Mouse (Mus musculus): ENCODE results near the gene Slc6a13. TPM values are rescaled to one million over a fixed set of nuclear protein-coding genes. Genes with fewer than 3 reads are reported as not detected.

Slc6a13 gene
- polyA plus RNA-seq, 1 experiment from 2014 or later = 20.3 TPM

GRCm38 (mm10) chr6:121378256-121378655, 78.2 kb downstream of the Slc6a13 start:
- DNase-seq (ENCODE audit: low spot score) = no peak
- Histone ChIP-seq H3K9me3 (replicated peaks; ENCODE audit: control insufficient read depth, low read length) (no peaks in the 10 kb centered on the region), H3K36me3 (ENCODE audit: control insufficient read depth, insufficient read depth, low read length) (no peaks in the 10 kb centered on the region), H3K4me3 (ENCODE audit: low read depth, low read length) (no peak overlapping the region), H3K4me1 (ENCODE audit: control insufficient read depth, insufficient read depth, low read length) (no peaks in the 10 kb centered on the region), H3K9ac (ENCODE audit: low read length) (no peak overlapping the region), H3K27me3 (replicated peaks; ENCODE audit: control insufficient read depth, insufficient read depth, low read length) (no peaks in the 10 kb centered on the region), H3K27ac (ENCODE audit: low read depth, low read length) (no peak overlapping the region), H3K4me2 (ENCODE audit: low read length) (no peak overlapping the region)
- WGBS = 56% methylated on average over 4 of the region's 4 CpGs
- ATAC-seq = no peak

GRCm38 (mm10) chr6:121380576-121380975, 80.5 kb downstream of the Slc6a13 start:
- no peak for DNase-seq (ENCODE audit: low spot score)

GRCm38 (mm10) chr6:121382071-121382470, 82.0 kb downstream of the Slc6a13 start:
- Histone ChIP-seq H3K27ac (ENCODE audit: low read depth, low read length) (no peak overlapping the region), H3K4me2 (ENCODE audit: low read length) (no peak overlapping the region), H3K36me3 (ENCODE audit: control insufficient read depth, insufficient read depth, low read length) (no peaks in the 10 kb centered on the region), H3K4me3 (ENCODE audit: low read depth, low read length) (no peak overlapping the region), H3K27me3 (replicated peaks; ENCODE audit: control insufficient read depth, insufficient read depth, low read length) (no peaks in the 10 kb centered on the region), H3K9me3 (replicated peaks; ENCODE audit: control insufficient read depth, low read length) (no peaks in the 10 kb centered on the region), H3K4me1 (ENCODE audit: control insufficient read depth, insufficient read depth, low read length) (no peaks in the 10 kb centered on the region), H3K9ac (ENCODE audit: low read length) (no peak overlapping the region)
- no peak for ATAC-seq
- no peak for DNase-seq (ENCODE audit: low spot score)
- 37% methylated on average over 10 of the region's 10 CpGs for WGBS

More at GRCm38 (mm10) chr6:121380576-121380975, 80.5 kb downstream of the Slc6a13 start:
- H3K4me1 ChIP-seq (ENCODE audit: control insufficient read depth, insufficient read depth, low read length) = no peaks in the 10 kb centered on the region
- no peak for ATAC-seq
- no peaks in the 10 kb centered on the region for H3K27me3 ChIP-seq (replicated peaks; ENCODE audit: control insufficient read depth, insufficient read depth, low read length)
- no peaks in the 10 kb centered on the region for H3K9me3 ChIP-seq (replicated peaks; ENCODE audit: control insufficient read depth, low read length)
- no peak overlapping the region for H3K4me3 ChIP-seq (ENCODE audit: low read depth, low read length)
- no peak overlapping the region for H3K27ac ChIP-seq (ENCODE audit: low read depth, low read length)
- H3K36me3 ChIP-seq (ENCODE audit: control insufficient read depth, insufficient read depth, low read length) = no peaks in the 10 kb centered on the region
- H3K4me2 ChIP-seq (ENCODE audit: low read length) = no peak overlapping the region
- no peak overlapping the region for H3K9ac ChIP-seq (ENCODE audit: low read length)
- WGBS = 87% methylated on average over 8 of the region's 8 CpGs

GRCm38 (mm10) chr6:121385397-121385796, 85.4 kb downstream of the Slc6a13 start:
- ATAC-seq (no peak), DNase-seq (ENCODE audit: low spot score) (no peak)
- no peaks in the 10 kb centered on the region for H3K4me1 ChIP-seq (ENCODE audit: control insufficient read depth, insufficient read depth, low read length)
- H3K4me2 ChIP-seq (ENCODE audit: low read length) = no peak overlapping the region
- no peak overlapping the region for H3K9ac ChIP-seq (ENCODE audit: low read length)
- no peaks in the 10 kb centered on the region for H3K36me3 ChIP-seq (ENCODE audit: control insufficient read depth, insufficient read depth, low read length)
- no peaks in the 10 kb centered on the region for H3K9me3 ChIP-seq (replicated peaks; ENCODE audit: control insufficient read depth, low read length)
- no peak overlapping the region for H3K27ac ChIP-seq (ENCODE audit: low read depth, low read length)
- 74% methylated on average over 3 of the region's 3 CpGs for WGBS
- H3K4me3 ChIP-seq (ENCODE audit: low read depth, low read length) = no peak overlapping the region
- no peaks in the 10 kb centered on the region for H3K27me3 ChIP-seq (replicated peaks; ENCODE audit: control insufficient read depth, insufficient read depth, low read length)

Small RNA genes within 50 kb of the gene (microRNA-seq; reads per million reads assigned to microRNA genes)
- gene Gm24855 = not detected

Other genes starting within 250 kb of the Slc6a13 start
- 19.4 and 34.0 TPM in 2 replicates for gene Mical3, start 169.2 kb upstream of the Slc6a13 start, polyA plus RNA-seq (2014; fragmentation: Nextera tagmentation; extraction: Ambion mirVana)
- 12.7 and 16.4 TPM in 2 replicates for gene Pex26, start 116.6 kb upstream of the Slc6a13 start, polyA plus RNA-seq (2014; fragmentation: Nextera tagmentation; extraction: Ambion mirVana)
- 0.22 and 0.33 TPM in 2 replicates for gene Tuba8, start 89.5 kb upstream of the Slc6a13 start, polyA plus RNA-seq (2014; fragmentation: Nextera tagmentation; extraction: Ambion mirVana)
- gene Usp18, start 54.3 kb upstream of the Slc6a13 start, polyA plus RNA-seq (2014; fragmentation: Nextera tagmentation; extraction: Ambion mirVana) = 0.76 and 1.1 TPM in 2 replicates
- 0.66 and 0.75 TPM in 2 replicates for gene Slc6a12, start 42.8 kb downstream of the Slc6a13 start, polyA plus RNA-seq (2014; fragmentation: Nextera tagmentation; extraction: Ambion mirVana)
- gene Iqsec3, start 173.5 kb downstream of the Slc6a13 start, polyA plus RNA-seq (2014; fragmentation: Nextera tagmentation; extraction: Ambion mirVana) = 2.9 and 4.8 TPM in 2 replicates